Mouse (Mus musculus): ENCODE measurements at regions not wholly inside any gene's neighbourhood (a gene's known extent, or its start where the extent isn't known, plus 50 kb on each side); places are given as distances from the start of the nearest gene placed in this dataset.

- DNase-seq (ENCODE audit: low read depth, low spot score) = no peak
These were observed 167.3 kb upstream of the Slc35b3 start for GRCm38 (mm10) chr13:39127942-39128341.

GRCm38 (mm10) chr13:39092058-39092457, 131.4 kb upstream of the Slc35b3 start:
- no peak for DNase-seq (ENCODE audit: low read depth, low spot score)

GRCm38 (mm10) chr13:39084544-39084943, 123.9 kb upstream of the Slc35b3 start:
- DNase-seq (ENCODE audit: low read depth, low spot score) = peak; percentile 56

- peak; percentile 23 for DNase-seq (ENCODE audit: low read depth, low spot score)
These were observed 113.5 kb upstream of the Slc35b3 start for GRCm38 (mm10) chr13:39074211-39074610.

GRCm38 (mm10) chr13:39032263-39032662, 71.6 kb upstream of the Slc35b3 start:
- DNase-seq (ENCODE audit: low read depth, low spot score) = no peak

GRCm38 (mm10) chr13:39020168-39020567, 59.5 kb upstream of the Slc35b3 start:
- DNase-seq (ENCODE audit: low read depth, low spot score) = no peak

- DNase-seq (ENCODE audit: low read depth, low spot score) = peak; percentile 84
These were observed 51.0 kb upstream of the Slc35b3 start for GRCm38 (mm10) chr13:39011696-39012095.

All from forelimb bud, embryonic 11.5 days (tissue).